Mouse (Mus musculus) liver, adult 2 months (tissue): ENCODE data around the gene Morn4.

Experiments
- CTCF ChIP-seq: fragments of 200-500 bp; IDR thresholded peaks from 2 replicates; pipeline ENCODE4 v1.5.1; 2011; ENCODE audit warnings: low read depth, low read length, control low read depth
- POLR2A ChIP-seq: fragments of 200-500 bp; IDR thresholded peaks from 2 replicates; pipeline ENCODE4 v1.6.1; 2011; ENCODE audit warnings: low read length, control low read depth; ENCODE audit not compliant: insufficient read depth; ENCODE audit errors: extremely low read depth

DNA sequence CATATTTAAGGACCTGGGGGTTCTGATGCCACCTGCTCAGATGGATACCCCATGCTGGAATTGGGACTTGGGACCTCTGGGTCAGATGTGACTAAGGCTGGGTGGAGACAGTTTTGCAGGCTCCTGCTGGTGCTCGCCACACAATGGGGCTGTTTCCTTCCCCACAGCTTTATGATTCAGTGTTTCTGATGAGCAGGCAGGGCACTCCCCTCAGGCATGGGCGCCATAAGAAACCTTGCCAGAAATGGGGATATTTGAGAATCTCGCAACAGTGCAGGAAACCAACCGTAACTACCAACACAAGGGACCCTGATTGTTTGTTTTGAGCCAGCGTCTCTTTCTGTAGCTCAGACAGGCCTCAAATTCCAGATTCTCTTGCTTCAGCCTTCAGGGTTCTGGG is 44.9 kb upstream of the Morn4 start:
- TF ChIP-seq CTCF (no peak), POLR2A (no peak)
